Mouse (Mus musculus) ES-E14 (cell line): ENCODE measurements around the gene Birc5. TPM values are rescaled to one million over a fixed set of nuclear protein-coding genes. Genes with fewer than 3 reads are reported as not detected.
A peak's percentile ranks its signal among the peaks of the same experiment; 100 is the strongest.

Experiments
- DNase-seq: peaks from one replicate; pipeline ENCODE4 v3.0.0-alpha.2; 2013; ENCODE audit warnings: low read depth, low spot score
- H3K27ac ChIP-seq: 2 replicates; pipeline ENCODE4 v1.5.1; 2012; ENCODE audit warnings: low read depth, mild to moderate bottlenecking, low read length, moderate library complexity, mixed read lengths; ENCODE audit not compliant: poor library complexity, insufficient read depth, severe bottlenecking
- H3K36me3 ChIP-seq: 2 replicates; pipeline ENCODE4 v1.6.1; 2012; ENCODE audit warnings: mild to moderate bottlenecking, low read length, moderate library complexity, mixed read lengths; ENCODE audit not compliant: control insufficient read depth, poor library complexity, insufficient read depth, severe bottlenecking
- H3K4me1 ChIP-seq, 2 experiments: fragments of 150-350 bp in 1 of 2; sonication (generic) in 1 of 2; 2 replicates each; pipeline ENCODE4 v1.6.1; 2012; ENCODE audit warnings: low read length in 2 of 2, mild to moderate bottlenecking in 1 of 2, mixed read lengths in 1 of 2; ENCODE audit not compliant: control insufficient read depth in 2 of 2, insufficient read depth in 2 of 2, poor library complexity in 1 of 2
- H3K4me3 ChIP-seq, 2 experiments: fragments of 150-350 bp in 1 of 2; sonication (generic) in 1 of 2; 2 replicates each; pipeline ENCODE4 v1.5.1; 2012; ENCODE audit warnings: low read length in 2 of 2, low read depth in 1 of 2, mild to moderate bottlenecking in 1 of 2, mixed read lengths in 1 of 2; ENCODE audit not compliant: insufficient read depth in 1 of 2, poor library complexity in 1 of 2, severe bottlenecking in 1 of 2
- H3K9ac ChIP-seq: 2 replicates; pipeline ENCODE4 v1.6.1; 2012; ENCODE audit warnings: low read depth, mild to moderate bottlenecking, low read length, mixed read lengths; ENCODE audit not compliant: poor library complexity, insufficient read depth, severe bottlenecking
- H3K9me3 ChIP-seq: fragments of 150-350 bp; sonication (generic); 2 replicates; pipeline ENCODE4 v1.6.1; 2012; ENCODE audit warnings: low read depth, mild to moderate bottlenecking, low read length; ENCODE audit not compliant: control insufficient read depth, insufficient read depth
- CHD2 ChIP-seq: IDR thresholded peaks from 2 replicates; pipeline ENCODE4 v1.6.1; 2014; ENCODE audit warnings: mild to moderate bottlenecking, low read depth, low read length, inconsistent platforms
- HCFC1 ChIP-seq: IDR thresholded peaks from 2 replicates; pipeline ENCODE4 v1.6.1; 2012; ENCODE audit warnings: low read length, inconsistent platforms, borderline replicate concordance; ENCODE audit not compliant: insufficient read depth
- MAFK ChIP-seq: IDR thresholded peaks from 2 replicates; pipeline ENCODE4 v1.6.1; 2014; ENCODE audit warnings: mild to moderate bottlenecking, low read depth, low read length, inconsistent platforms; ENCODE audit not compliant: insufficient read depth
- ZC3H11A ChIP-seq: IDR thresholded peaks from 2 replicates; pipeline ENCODE4 v1.6.1; 2012; ENCODE audit warnings: low read depth, mild to moderate bottlenecking, inconsistent platforms, low read length, borderline replicate concordance
- ZNF384 ChIP-seq: IDR thresholded peaks from 2 replicates; pipeline ENCODE4 v1.6.1; 2012; ENCODE audit warnings: low read depth, low read length, inconsistent platforms
- in situ Hi-C, 2 experiments: fragments of 600-800 bp; cut with MboI; formaldehyde crosslinking; loops; one replicate each; pipeline ENCODE4 v1.15.1; 2025; ENCODE audit warnings: low sequenced_read_pairs in 2 of 2, inconsistent platforms in 1 of 2; ENCODE audit not compliant: unreplicated experiment in 2 of 2
- total RNA-seq: library from RNA; depleted of rRNA; stranded (reverse); fragments of 300-350 nt; gene quantifications from 2 replicates; pipeline ENCODE4 v1.2.3, GENCODE M21; 2012; rRNA removed

The Birc5 gene
- total RNA-seq, result 125 and 166 TPM in 2 replicates

- Histone ChIP-seq H3K9ac (peak within 1 kb of the TSS; percentile 98), H3K4me1 (peaks cover 0 to 12% of the 10 kb centered on the region in 2 experiments; a peak in 2 of 4 replicates), H3K4me3 (peak within 1 kb of the TSS; percentile 96 to 99), H3K36me3 (peaks cover 17% of the 10 kb centered on the region), H3K9me3 (no peaks in the 10 kb centered on the region), H3K27ac (peak within 1 kb of the TSS; percentile 94)
- TF ChIP-seq ZC3H11A (no peak), MAFK (no peak), ZNF384 (no peak), CHD2 (no peak), HCFC1 (0 out of 2 replicates have a peak, but pooled peaks have one; percentile 44)
- in situ Hi-C loops, result no loop called here
- DNase-seq, result peak; percentile 90
Measured at GRCm38 (mm10) chr11:117848985-117849671, at the start of gene Birc5. Gene Birc5 (plus strand): TSS chr11:117849251.

DNA sequence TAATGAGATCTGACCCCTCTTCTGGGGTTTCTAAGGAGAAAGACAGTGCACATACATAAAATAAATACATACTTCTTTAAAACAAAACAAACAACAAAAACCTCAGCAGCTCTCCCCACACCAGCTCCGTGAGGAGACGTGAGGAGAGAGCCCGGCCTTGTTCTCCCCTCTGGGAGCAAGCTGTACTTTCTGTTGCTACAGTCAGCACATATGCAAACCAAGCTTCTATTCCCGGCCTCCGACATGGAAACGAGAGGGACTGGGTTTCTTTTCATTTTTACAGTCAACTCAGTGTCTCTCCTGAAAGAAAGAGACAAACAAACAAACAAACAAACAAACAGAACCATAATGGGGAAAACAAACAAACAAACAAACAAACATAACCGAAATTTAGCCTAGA is 49.0 kb upstream of the Birc5 start:
- Histone ChIP-seq H3K4me1 (peaks cover 0 to 11% of the 10 kb centered on the region in 2 experiments; a peak in 1 of 4 replicates), H3K36me3 (no peaks in the 10 kb centered on the region), H3K9ac (no peak overlapping the region), H3K9me3 (no peaks in the 10 kb centered on the region), H3K4me3 (no peak overlapping the region), H3K27ac (no peak overlapping the region)
- no peak for DNase-seq
- TF ChIP-seq CHD2, result no peak
- TF ChIP-seq MAFK, result no peak
- TF ChIP-seq ZNF384, result no peak
- no peak for TF ChIP-seq HCFC1
- no peak for TF ChIP-seq ZC3H11A
- in situ Hi-C loops, result loop anchor here in 1 of 2 experiments (25.0 kb wide), 1 partner anchor 413 kb away; no protein-coding TSS in a partner anchor

GRCm38 (mm10) chr11:117801650-117802049 is 47.4 kb upstream of the Birc5 start:
- Histone ChIP-seq H3K4me1 (peaks cover 0 to 13% of the 10 kb centered on the region in 2 experiments; a peak in 1 of 4 replicates), H3K9ac (no peak overlapping the region), H3K9me3 (no peaks in the 10 kb centered on the region), H3K36me3 (no peaks in the 10 kb centered on the region), H3K27ac (no peak overlapping the region), H3K4me3 (no peak overlapping the region)
- no peak for DNase-seq
- TF ChIP-seq CHD2 (no peak), ZNF384 (no peak), HCFC1 (no peak), ZC3H11A (no peak)
- in situ Hi-C loops, result loop anchor here in 1 of 2 experiments (25.0 kb wide), 1 partner anchor 414 kb away; no protein-coding TSS in a partner anchor

DNA sequence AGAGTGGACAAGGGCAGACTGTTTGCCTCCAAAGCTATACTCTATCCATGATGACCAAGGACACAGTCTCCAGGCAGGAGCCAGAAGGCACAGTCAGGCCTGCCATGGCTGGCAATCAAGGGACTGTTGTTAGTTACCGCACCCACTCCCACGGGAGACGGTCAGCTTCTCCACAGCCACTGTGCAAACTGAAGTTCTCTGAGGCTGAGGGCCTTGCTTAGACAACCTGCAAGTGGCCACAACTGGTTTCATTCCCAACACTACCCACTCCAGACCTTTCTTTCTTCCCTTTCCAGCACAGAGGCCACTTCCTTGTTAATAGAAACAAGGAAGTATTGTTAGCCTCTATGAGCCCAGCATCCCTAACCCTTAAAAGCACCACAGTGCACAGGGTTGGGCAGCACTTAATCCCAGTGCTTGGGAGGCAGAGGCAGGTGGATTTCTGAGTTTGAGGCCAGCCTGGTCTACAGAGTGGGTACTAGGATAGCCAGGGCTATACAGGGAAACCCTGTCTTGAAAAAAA is 45.8 kb upstream of the Birc5 start:
- H3K9me3 ChIP-seq, result no peaks in the 10 kb centered on the region
- no peak overlapping the region for H3K27ac ChIP-seq
- no peaks in the 10 kb centered on the region for H3K36me3 ChIP-seq
- in situ Hi-C loops, result loop anchor here in 1 of 2 experiments (25.0 kb wide), 1 partner anchor 416 kb away; no protein-coding TSS in a partner anchor
- peaks cover 0 to 7% of the 10 kb centered on the region in 2 experiments; a peak in 1 of 4 replicates for H3K4me1 ChIP-seq
- no peak for DNase-seq
- H3K9ac ChIP-seq, result no peak overlapping the region
- H3K4me3 ChIP-seq, result no peak overlapping the region
- TF ChIP-seq CHD2 (no peak), ZNF384 (no peak), MAFK (no peak), ZC3H11A (no peak), HCFC1 (no peak)
